Comparison of ENCODE assay signal across 8 mouse cellular contexts in genomic region chr7:28049476-28050409, GRCm38 (mm10). TPM values are rescaled to one million over a fixed set of nuclear protein-coding genes. Genes with fewer than 3 reads are reported as not detected.
DNase-seq lines count a peak whose midpoint lies in the region; ATAC-seq and TF ChIP-seq lines count a peak whose summit lies in the region.

Psmc4 (minus strand) TSS chr7:28050101.

- under 1% methylated on average over 52 of the region's 52 CpGs for WGBS in heart, embryonic 11.5 days (ENCODE audit: insufficient replicate concordance)
- under 1% methylated on average over 52 of the region's 52 CpGs for WGBS in kidney, embryonic 16.5 days
- WGBS in liver, adult 2 months = under 1% methylated on average over 52 of the region's 52 CpGs

- no peak within 1 kb of the TSS for H3K27ac ChIP-seq in heart, embryonic 11.5 days (ENCODE audit: low read depth, low read length)
- no peak within 1 kb of the TSS for H3K27ac ChIP-seq in kidney, embryonic 16.5 days (ENCODE audit: low read length)
- H3K27ac ChIP-seq in liver, adult 2 months (replicated peaks; ENCODE audit: insufficient read depth, low read depth, low read length) = peak within 1 kb of the TSS; percentile 84

- H3K36me3 ChIP-seq in C2C12 (ENCODE audit: control insufficient read depth, insufficient read depth) (peaks cover 38% of the 10 kb centered on the region), myocyte (ENCODE audit: control insufficient read depth, insufficient read depth) (peaks cover 24% of the 10 kb centered on the region)
- peaks cover 44% of the 10 kb centered on the region for H3K36me3 ChIP-seq in erythroblast, embryonic 14.5 days (ENCODE audit: control insufficient read depth)
- peaks cover 24% of the 10 kb centered on the region for H3K36me3 ChIP-seq in heart, embryonic 11.5 days (ENCODE audit: control insufficient read depth, insufficient read depth, low read length)
- H3K36me3 ChIP-seq in kidney, embryonic 16.5 days (ENCODE audit: insufficient read depth, low read length) = peaks cover 36% of the 10 kb centered on the region
- H3K36me3 ChIP-seq in liver, adult 2 months (ENCODE audit: control insufficient read depth, insufficient read depth, low read length) = peaks cover 21% of the 10 kb centered on the region
- peaks cover 2% of the 10 kb centered on the region for H3K36me3 ChIP-seq in splenic B cell, adult 2 months (ENCODE audit: control insufficient read depth, insufficient read depth, low read length, poor library complexity, severe bottlenecking)

- TF ChIP-seq CTCF in C2C12 (IDR thresholded peaks at IDR 0.05; ENCODE audit: control insufficient read depth, insufficient read depth, insufficient read length) = peak; percentile 82
- peak; percentile 86 for TF ChIP-seq CTCF in brain, embryonic 14.5 days (IDR thresholded peaks at IDR 0.05; ENCODE audit: borderline replicate concordance, extremely low read depth, insufficient read depth, insufficient read length)
- peak; percentile 89 for TF ChIP-seq CTCF in liver, adult 2 months (IDR thresholded peaks at IDR 0.05; ENCODE audit: low read depth, low read length)

- H3K9ac ChIP-seq in heart, embryonic 11.5 days (ENCODE audit: low read depth, low read length) = peak within 1 kb of the TSS; percentile 83
- H3K9ac ChIP-seq in kidney, embryonic 16.5 days (replicated peaks; ENCODE audit: low read length) = peak within 1 kb of the TSS; percentile 86
- H3K9ac ChIP-seq in liver, adult 2 months (ENCODE audit: low read depth, low read length) = peak within 1 kb of the TSS; percentile 89

- H3K4me3 ChIP-seq in C2C12 (ENCODE audit: insufficient read depth, poor library complexity, severe bottlenecking) (peak within 1 kb of the TSS; percentile 98), myocyte (peak within 1 kb of the TSS; percentile 93)
- peak within 1 kb of the TSS; percentile 93 for H3K4me3 ChIP-seq in erythroblast, embryonic 14.5 days (replicated peaks)
- peak within 1 kb of the TSS; percentile 80 for H3K4me3 ChIP-seq in heart, embryonic 11.5 days (ENCODE audit: low read depth, low read length)
- peak within 1 kb of the TSS; percentile 80 for H3K4me3 ChIP-seq in kidney, embryonic 16.5 days (ENCODE audit: low read length)
- peak within 1 kb of the TSS; percentile 87 for H3K4me3 ChIP-seq in liver, adult 2 months (ENCODE audit: insufficient read depth, low read depth, low read length)

- DNase-seq in brain, embryonic 14.5 days (ENCODE audit: low read depth) = peak; percentile 100
- peak; percentile 95 for DNase-seq in liver, adult 2 months (ENCODE audit: extremely low read depth, low read depth, low spot score)
- DNase-seq in splenic B cell, adult 2 months (ENCODE audit: low read depth, low spot score) = peak; percentile 99

- no peaks in the 10 kb centered on the region for H3K9me3 ChIP-seq in erythroblast, embryonic 14.5 days (ENCODE audit: control insufficient read depth, low read length)
- no peaks in the 10 kb centered on the region for H3K9me3 ChIP-seq in heart, embryonic 11.5 days (replicated peaks; ENCODE audit: control insufficient read depth, low read length)
- no peaks in the 10 kb centered on the region for H3K9me3 ChIP-seq in kidney, embryonic 16.5 days (ENCODE audit: low read length)

- peaks cover 29% of the 10 kb centered on the region for H3K4me1 ChIP-seq in erythroblast, embryonic 14.5 days (ENCODE audit: control insufficient read depth)
- H3K4me1 ChIP-seq in heart, embryonic 11.5 days (ENCODE audit: control insufficient read depth, insufficient read depth, low read length) = peaks cover 5% of the 10 kb centered on the region; the same call in 1 of the 2 replicates
- H3K4me1 ChIP-seq in kidney, embryonic 16.5 days (ENCODE audit: insufficient read depth, low read length) = peaks cover 12% of the 10 kb centered on the region
- H3K4me1 ChIP-seq in liver, adult 2 months (ENCODE audit: control insufficient read depth, insufficient read depth, low read length) = peaks cover 16% of the 10 kb centered on the region; the same call in 1 of the 2 replicates

- peaks cover 7% of the 10 kb centered on the region for H3K27me3 ChIP-seq in C2C12 (ENCODE audit: control insufficient read depth, insufficient read depth, insufficient read length)
- H3K27me3 ChIP-seq in erythroblast, embryonic 14.5 days (ENCODE audit: control insufficient read depth) = no peaks in the 10 kb centered on the region; the same call in 1 of the 2 replicates
- no peaks in the 10 kb centered on the region for H3K27me3 ChIP-seq in heart, embryonic 11.5 days (ENCODE audit: control insufficient read depth, insufficient read depth, low read length)
- no peaks in the 10 kb centered on the region for H3K27me3 ChIP-seq in kidney, embryonic 16.5 days (ENCODE audit: insufficient read depth, low read length)
- H3K27me3 ChIP-seq in liver, adult 2 months (ENCODE audit: control insufficient read depth, insufficient read depth, low read length) = no peaks in the 10 kb centered on the region
- H3K27me3 ChIP-seq in myocyte (ENCODE audit: control insufficient read depth, insufficient read depth, insufficient read length) = peaks cover 3% of the 10 kb centered on the region
- H3K27me3 ChIP-seq in splenic B cell, adult 2 months (ENCODE audit: control insufficient read depth, insufficient read depth, low read length, poor library complexity, severe bottlenecking) = no peaks in the 10 kb centered on the region

- H3K79me2 ChIP-seq in C2C12 (ENCODE audit: control insufficient read depth, insufficient read depth) = peaks cover 34% of the 10 kb centered on the region
- peaks cover 5% of the 10 kb centered on the region; the same call in 1 of the 2 replicates for H3K79me2 ChIP-seq in liver, adult 2 months (ENCODE audit: control insufficient read depth, insufficient read depth, low read length)
- H3K79me2 ChIP-seq in myocyte (ENCODE audit: control insufficient read depth, insufficient read depth) = peaks cover 19% of the 10 kb centered on the region

- peak within 1 kb of the TSS; percentile 83 for H3ac ChIP-seq in C2C12 (ENCODE audit: control insufficient read depth, insufficient read length, low read depth)
- peak within 1 kb of the TSS; percentile 25 for H3ac ChIP-seq in myocyte (ENCODE audit: control insufficient read depth, insufficient read length)

- peaks cover 24% of the 10 kb centered on the region for H3K79me3 ChIP-seq in C2C12 (ENCODE audit: low read depth)

- peak; percentile 95 for ATAC-seq in heart, embryonic 11.5 days (replicated peaks; ENCODE audit: insufficient number of reproducible peaks, low FRiP score, low TSS enrichment)
- ATAC-seq in kidney, embryonic 16.5 days (ENCODE audit: low FRiP score, low TSS enrichment) = peak; percentile 97

- peak; percentile 56; the same call in 1 of the 2 replicates for TF ChIP-seq POLR2A in brain, embryonic 14.5 days (IDR thresholded peaks at IDR 0.05; ENCODE audit: borderline replicate concordance, extremely low read depth, insufficient read depth, insufficient read length, poor library complexity, severe bottlenecking)
- TF ChIP-seq POLR2A in liver, adult 2 months (IDR thresholded peaks at IDR 0.05; ENCODE audit: extremely low read depth, insufficient read depth, low read length) = peak; percentile 71
- TF ChIP-seq POLR2A in myocyte (IDR thresholded peaks at IDR 0.05; ENCODE audit: insufficient read length, low read depth) = peak; percentile 71

- peak within 1 kb of the TSS; percentile 66 for H3K4me2 ChIP-seq in heart, embryonic 11.5 days
- H3K4me2 ChIP-seq in kidney, embryonic 16.5 days (replicated peaks; ENCODE audit: low read depth, low read length) = peak within 1 kb of the TSS; percentile 80
- H3K4me2 ChIP-seq in myocyte (ENCODE audit: low read depth) = peak within 1 kb of the TSS; percentile 87

TF ChIP-seq in C2C12, 6 proteins besides CTCF, POLR2A, EP300 and RAD21:
- TF ChIP-seq CEBPB (IDR thresholded peaks at IDR 0.05; ENCODE audit: low read depth) = no peak
- TF ChIP-seq MYOG (IDR thresholded peaks at IDR 0.05; ENCODE audit: control insufficient read depth, extremely low read depth, insufficient read length) = no peak
- no peak for TF ChIP-seq FOSL1 (IDR thresholded peaks at IDR 0.05; ENCODE audit: insufficient read depth, low read length, poor library complexity, severe bottlenecking)
- no peak for TF ChIP-seq MYOD1 (IDR thresholded peaks at IDR 0.05; ENCODE audit: control insufficient read depth, insufficient read length, low read depth)

TF ChIP-seq in myocyte, 11 proteins besides CTCF, POLR2A, EP300 and RAD21:
- TF ChIP-seq CEBPB (IDR thresholded peaks at IDR 0.05; ENCODE audit: insufficient read depth, poor library complexity, severe bottlenecking) = no peak
- peak; percentile 54 for TF ChIP-seq E2F4 (IDR thresholded peaks at IDR 0.05; ENCODE audit: insufficient read depth)

RNA-seq across cellular contexts. Expression of gene Psmc4, which starts in this region (rescaled TPM):
- polyA plus RNA-seq in C2C12 (2012; fragmentation: generic; extraction: Trizol) (259 TPM), myocyte (2012; fragmentation: generic; extraction: Trizol) (268 TPM)
- 228 and 275 TPM in 2 replicates for polyA plus RNA-seq in brain, embryonic 14.5 days (2012; rRNA removed)
- 11.9 and 12.8 TPM in 2 replicates for polyA plus RNA-seq in erythroblast, embryonic 14.5 days (2012)
- 276 and 283 TPM in 2 replicates for polyA plus RNA-seq in heart, embryonic 11.5 days (2014; fragmentation: Nextera tagmentation; extraction: Ambion mirVana)
- polyA plus RNA-seq in kidney, embryonic 16.5 days (2015; fragmentation: Nextera tagmentation; extraction: Ambion mirVana) = 319 and 330 TPM in 2 replicates
- 98.8 and 111 TPM in 2 replicates for total RNA-seq in liver, adult 2 months (2014; rRNA removed)
- 99.4 and 106 TPM in 2 replicates for polyA plus RNA-seq in liver, adult 2 months (2012; rRNA removed)
